Mouse (Mus musculus) effector memory CD4-positive, alpha-beta T cell, adult 7 months (primary cell): Measurements from ENCODE around the gene Gbf1. TPM values are rescaled to one million over a fixed set of nuclear protein-coding genes. Genes with fewer than 3 reads are reported as not detected.

Experiments used
- polyA plus RNA-seq: library from polyadenylated mRNA; unstranded; fragments of 100-300 nt; shearing (Covaris generic); gene quantifications from one replicate; pipeline ENCODE4 v1.2.1, GENCODE M21; 2017

The Gbf1 gene
- 63.0 TPM for polyA plus RNA-seq

GRCm38 (mm10) chr19:46152127-46152803 is at the start of gene Gbf1:
Gene Gbf1, plus strand, starts transcription at chr19:46152509.

GRCm38 (mm10) chr19:46131694-46132525 is 20.4 kb upstream of the Gbf1 start, which contains the start of gene Elovl3:
Gene Elovl3, plus strand, starts transcription at chr19:46131897.

DNA sequence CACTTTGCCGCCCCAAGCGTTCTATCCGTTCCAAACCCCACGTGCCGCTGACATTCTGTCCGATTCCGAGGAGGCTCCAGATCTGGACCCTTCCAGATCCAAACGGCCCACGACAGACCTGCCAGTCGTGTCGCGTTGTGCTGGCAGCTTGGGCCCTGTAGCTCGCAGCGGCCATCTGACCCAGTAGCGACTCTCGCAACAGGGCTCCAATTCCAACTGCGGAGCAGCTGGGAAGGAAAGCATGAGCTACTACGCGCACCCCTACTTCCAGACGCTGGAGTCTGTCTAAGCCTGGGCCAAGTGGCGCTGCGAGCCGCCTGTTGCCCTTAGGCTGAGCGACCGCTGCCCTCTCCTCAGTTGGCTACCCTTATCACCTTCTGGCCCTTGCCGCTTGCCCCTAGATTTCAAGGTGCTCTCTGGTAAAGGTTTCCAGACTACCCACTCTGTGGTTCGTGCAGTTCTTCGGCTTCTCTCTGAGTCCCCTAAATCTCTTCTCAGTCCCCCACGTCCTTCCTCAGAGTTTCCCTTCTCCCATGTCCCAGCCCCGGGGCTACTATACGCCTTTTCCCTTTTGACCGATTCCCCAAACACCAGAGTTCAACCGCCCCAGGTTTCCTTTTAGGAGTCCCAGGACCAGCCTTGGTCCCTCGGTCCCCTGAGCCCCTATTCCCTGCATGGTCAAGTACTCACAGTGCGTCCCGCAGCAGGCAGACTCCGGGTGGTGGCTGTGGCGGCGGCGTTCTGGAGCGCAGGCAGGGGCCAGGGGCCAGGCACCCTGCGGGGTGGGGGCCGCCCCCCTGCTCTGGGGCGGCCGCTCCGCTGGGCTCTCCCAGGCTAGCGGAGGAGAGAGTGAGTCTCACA is 4.6 kb upstream of the Gbf1 start, which contains the start of gene Pitx3:
TSS of gene Pitx3 (minus strand) at position 816 of the 861 bp plus-strand sequence.

GRCm38 (mm10) chr19:46304216-46304841 is 152.0 kb downstream of the Gbf1 start, which contains the start of gene Nfkb2:
Gene Nfkb2, plus strand, starts transcription at chr19:46304320.

DNA sequence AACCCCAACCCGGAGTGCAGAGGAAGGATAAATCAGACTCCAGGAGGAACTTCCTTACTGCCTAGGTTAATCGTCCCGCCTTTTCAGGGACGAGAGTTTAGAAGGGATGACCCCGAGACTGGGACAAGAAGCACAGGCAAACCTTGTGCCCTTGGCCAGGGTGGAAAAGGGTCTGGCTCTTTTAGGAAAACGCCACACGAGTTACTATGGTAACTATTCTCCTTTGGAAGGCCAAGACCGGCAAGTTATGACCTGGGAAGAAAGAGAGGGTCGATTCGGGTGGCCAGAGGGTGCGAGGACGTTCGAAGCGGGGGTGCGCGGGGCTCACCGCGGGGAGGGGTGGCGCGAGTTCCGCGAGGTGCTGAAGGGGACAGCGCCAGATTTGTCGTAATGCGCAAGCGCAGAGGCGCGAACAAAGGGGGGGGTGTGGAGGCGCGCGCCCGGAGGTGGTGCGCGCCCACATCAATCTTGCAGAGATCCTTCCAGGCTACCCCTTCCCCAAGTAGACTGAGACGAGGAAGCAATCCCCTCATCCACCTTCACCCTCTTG is 174.5 kb downstream of the Gbf1 start, which contains the start of gene Psd:
TSS of gene Psd (minus strand) at position 401 of the 550 bp plus-strand sequence.

GRCm38 (mm10) chr19:46328081-46329030 is 176.0 kb downstream of the Gbf1 start, which contains the start of gene Fbxl15:
Gene Fbxl15, plus strand, starts transcription at chr19:46328184.

Other genes starting within 250 kb of the Gbf1 start
- gene Armh3, start 154.0 kb upstream of the Gbf1 start, polyA plus RNA-seq, result 10.4 TPM
- gene Hps6, start 149.0 kb upstream of the Gbf1 start, polyA plus RNA-seq, result 9.2 TPM
- 60.0 TPM for gene Pprc1, start 107.6 kb upstream of the Gbf1 start, polyA plus RNA-seq
- gene Ldb1, start 107.3 kb upstream of the Gbf1 start, polyA plus RNA-seq, result 254 TPM
- gene Nolc1, start 76.6 kb upstream of the Gbf1 start, polyA plus RNA-seq, result 84.9 TPM
- not detected for gene Elovl3, start 20.6 kb upstream of the Gbf1 start, polyA plus RNA-seq
- not detected for gene Pitx3, start 4.2 kb upstream of the Gbf1 start, polyA plus RNA-seq
- 341 TPM for gene Nfkb2, start 151.8 kb downstream of the Gbf1 start, polyA plus RNA-seq
- gene Psd, start 174.6 kb downstream of the Gbf1 start, polyA plus RNA-seq, result 12.3 TPM
- 12.4 TPM for gene Fbxl15, start 175.7 kb downstream of the Gbf1 start, polyA plus RNA-seq
- 21.5 TPM for gene Cuedc2, start 186.2 kb downstream of the Gbf1 start, polyA plus RNA-seq
- gene Mfsd13a, start 188.6 kb downstream of the Gbf1 start, polyA plus RNA-seq, result 10.7 TPM
- gene 2310034G01Rik, start 197.8 kb downstream of the Gbf1 start, polyA plus RNA-seq, result not detected
- 101 TPM for gene Actr1a, start 243.2 kb downstream of the Gbf1 start, polyA plus RNA-seq
- gene Sufu, start 244.4 kb downstream of the Gbf1 start, polyA plus RNA-seq, result 27.0 TPM